In genomic region chr4:43559519-43560242, GRCm38 (mm10) we compare ENCODE assay signal across 8 mouse cellular contexts. TPM values are rescaled to one million over a fixed set of nuclear protein-coding genes. Genes with fewer than 3 reads are reported as not detected.
DNase-seq lines count a peak whose midpoint lies in the region; ATAC-seq and TF ChIP-seq lines count a peak whose summit lies in the region.

No protein-coding gene starts in this region.

- no peak overlapping the region; the same call in 1 of the 2 replicates for H3K9ac ChIP-seq in hindbrain, postnatal 0 days (replicated peaks; ENCODE audit: low read length)
- no peak overlapping the region; the same call in 1 of the 2 replicates for H3K9ac ChIP-seq in midbrain, embryonic 16.5 days (ENCODE audit: low read depth, low read length)

- TF ChIP-seq CTCF in kidney, adult 2 months (conservative IDR thresholded peaks at IDR 0.05; ENCODE audit: insufficient read depth, insufficient read length, low read depth, low read length) = no peak
- no peak for TF ChIP-seq CTCF in hindbrain, postnatal 0 days (IDR thresholded peaks at IDR 0.05; ENCODE audit: low read depth)

- WGBS in kidney, adult 2 months = 34% methylated on average over 13 of the region's 13 CpGs
- 83% methylated on average over 13 of the region's 13 CpGs for WGBS in hindbrain, postnatal 0 days
- 85% methylated on average over 13 of the region's 13 CpGs for WGBS in midbrain, embryonic 16.5 days

- peaks cover 36% of the 10 kb centered on the region for H3K4me1 ChIP-seq in kidney, adult 2 months (ENCODE audit: control insufficient read depth, insufficient read depth, low read length)
- H3K4me1 ChIP-seq in hindbrain, postnatal 0 days (ENCODE audit: insufficient read depth, low read length) = peaks cover 18% of the 10 kb centered on the region
- peaks cover 45% of the 10 kb centered on the region for H3K4me1 ChIP-seq in midbrain, embryonic 16.5 days (ENCODE audit: control insufficient read depth, insufficient read depth, low read length)

- peaks cover 1% of the 10 kb centered on the region; the same call in 1 of the 2 replicates for H3K36me3 ChIP-seq in kidney, adult 2 months (ENCODE audit: control insufficient read depth, insufficient read depth, low read length)
- H3K36me3 ChIP-seq in hindbrain, postnatal 0 days (ENCODE audit: insufficient read depth, low read length) = peaks cover 19% of the 10 kb centered on the region
- H3K36me3 ChIP-seq in midbrain, embryonic 16.5 days (ENCODE audit: control insufficient read depth, insufficient read depth, low read length) = peaks cover 10% of the 10 kb centered on the region

- no peak for ATAC-seq in hindbrain, postnatal 0 days
- ATAC-seq in midbrain, embryonic 16.5 days = no peak

- H3K27ac ChIP-seq in kidney, adult 2 months (ENCODE audit: insufficient read depth, low read depth, low read length) = peak overlapping the region; percentile 69
- H3K27ac ChIP-seq in hindbrain, postnatal 0 days = no peak overlapping the region
- H3K27ac ChIP-seq in midbrain, embryonic 16.5 days (ENCODE audit: low read length) = no peak overlapping the region

- H3K27me3 ChIP-seq in kidney, adult 2 months (replicated peaks; ENCODE audit: control insufficient read depth, insufficient read depth, low read length) = no peaks in the 10 kb centered on the region
- no peaks in the 10 kb centered on the region for H3K27me3 ChIP-seq in hindbrain, postnatal 0 days (ENCODE audit: insufficient read depth, low read length)
- H3K27me3 ChIP-seq in midbrain, embryonic 16.5 days (ENCODE audit: control insufficient read depth, insufficient read depth, low read depth, low read length) = no peaks in the 10 kb centered on the region

- H3K4me3 ChIP-seq in kidney, adult 2 months (ENCODE audit: insufficient read depth, low read depth, low read length) = peak overlapping the region; percentile 35
- no peak overlapping the region for H3K4me3 ChIP-seq in hindbrain, postnatal 0 days (ENCODE audit: low read length)
- H3K4me3 ChIP-seq in midbrain, embryonic 16.5 days (ENCODE audit: low read depth, low read length) = no peak overlapping the region

- no peak for DNase-seq in kidney, adult 2 months
- no peak for DNase-seq in kidney, adult 9 months
- peak; percentile 74 for DNase-seq in MEL-GATA-1-ER (ENCODE audit: extremely low read depth, low read depth)
- no peak for DNase-seq in hindbrain, postnatal 0 days (ENCODE audit: low spot score)
- no peak for DNase-seq in ovary, adult 18-20 months (ENCODE audit: low spot score)
- no peak for DNase-seq in adrenal gland, postnatal 25 days
- DNase-seq in adrenal gland, adult 8-10 months = no peak

- H3K9me3 ChIP-seq in hindbrain, postnatal 0 days (ENCODE audit: low read length) = no peaks in the 10 kb centered on the region
- H3K9me3 ChIP-seq in midbrain, embryonic 16.5 days (replicated peaks; ENCODE audit: control insufficient read depth, low read length, poor library complexity, severe bottlenecking) = no peaks in the 10 kb centered on the region

- no peak for TF ChIP-seq POLR2A in kidney, adult 2 months (IDR thresholded peaks at IDR 0.05; ENCODE audit: low read depth, low read length)

- peak overlapping the region; percentile 64; the same call in 1 of the 2 replicates for H3K4me2 ChIP-seq in hindbrain, postnatal 0 days (ENCODE audit: low read depth, low read length)
- peak overlapping the region; percentile 6; the same call in 1 of the 2 replicates for H3K4me2 ChIP-seq in midbrain, embryonic 16.5 days (ENCODE audit: low read length)

RNA-seq across cellular contexts. Expression of gene Creb3, which starts 2.5 kb away (rescaled TPM):
- 58.2 and 74.5 TPM in 2 replicates for polyA plus RNA-seq in kidney, adult 2 months (2012; rRNA removed)
- total RNA-seq in hindbrain, postnatal 0 days (2014; rRNA removed) = 40.1 and 75.9 TPM in 2 replicates
- polyA plus RNA-seq in hindbrain, postnatal 0 days (2015; fragmentation: Nextera tagmentation; extraction: Ambion mirVana) = 77.9 and 82.8 TPM in 2 replicates
- 83.4 and 83.7 TPM in 2 replicates for polyA plus RNA-seq in midbrain, embryonic 16.5 days (2015; fragmentation: Nextera tagmentation; extraction: Ambion mirVana)
- total RNA-seq in adrenal gland, postnatal 25 days (2021) = 111 and 172 TPM in 2 replicates
- total RNA-seq in adrenal gland, adult 8-10 months (2022) = 100 to 1,000 TPM; 141 to 201 (median 150) TPM

RNA-seq across cellular contexts. Expression of gene Tln1, which starts 2.8 kb away (rescaled TPM):
- polyA plus RNA-seq in kidney, adult 2 months (2012; rRNA removed) = 92.1 and 106 TPM in 2 replicates
- 43.0 and 51.0 TPM in 2 replicates for total RNA-seq in hindbrain, postnatal 0 days (2014; rRNA removed)
- 69.9 and 70.3 TPM in 2 replicates for polyA plus RNA-seq in hindbrain, postnatal 0 days (2015; fragmentation: Nextera tagmentation; extraction: Ambion mirVana)
- polyA plus RNA-seq in midbrain, embryonic 16.5 days (2015; fragmentation: Nextera tagmentation; extraction: Ambion mirVana) = 59.3 and 62.9 TPM in 2 replicates
- 229 and 303 TPM in 2 replicates for total RNA-seq in adrenal gland, postnatal 25 days (2021)
- 100 to 1,000 TPM; 249 to 319 (median 289) TPM for total RNA-seq in adrenal gland, adult 8-10 months (2022)

RNA-seq across cellular contexts. Expression of gene Rgp1, which starts 18.8 kb away (rescaled TPM):
- 41.2 and 46.9 TPM in 2 replicates for polyA plus RNA-seq in kidney, adult 2 months (2012; rRNA removed)
- total RNA-seq in hindbrain, postnatal 0 days (2014; rRNA removed) = 18.9 and 31.2 TPM in 2 replicates
- 11.5 and 13.5 TPM in 2 replicates for polyA plus RNA-seq in hindbrain, postnatal 0 days (2015; fragmentation: Nextera tagmentation; extraction: Ambion mirVana)
- 15.2 and 22.5 TPM in 2 replicates for polyA plus RNA-seq in midbrain, embryonic 16.5 days (2015; fragmentation: Nextera tagmentation; extraction: Ambion mirVana)
- total RNA-seq in adrenal gland, postnatal 25 days (2021) = 50.5 and 58.9 TPM in 2 replicates
- 10 to 100 TPM; 41.0 to 66.1 (median 56.9) TPM for total RNA-seq in adrenal gland, adult 8-10 months (2022)

RNA-seq across cellular contexts. Expression of gene Gba2, which starts 19.0 kb away (rescaled TPM):
- 12.2 and 13.9 TPM in 2 replicates for polyA plus RNA-seq in kidney, adult 2 months (2012; rRNA removed)
- total RNA-seq in hindbrain, postnatal 0 days (2014; rRNA removed) = 34.0 and 36.3 TPM in 2 replicates
- 45.4 and 47.6 TPM in 2 replicates for polyA plus RNA-seq in hindbrain, postnatal 0 days (2015; fragmentation: Nextera tagmentation; extraction: Ambion mirVana)
- polyA plus RNA-seq in midbrain, embryonic 16.5 days (2015; fragmentation: Nextera tagmentation; extraction: Ambion mirVana) = 61.3 and 61.9 TPM in 2 replicates
- 11.9 and 15.4 TPM in 2 replicates for total RNA-seq in adrenal gland, postnatal 25 days (2021)
- total RNA-seq in adrenal gland, adult 8-10 months (2022) = 10 to 100 TPM; 11.1 to 19.1 (median 15.7) TPM

RNA-seq across cellular contexts. Expression of gene Msmp, which starts 24.6 kb away (rescaled TPM):
- polyA plus RNA-seq in kidney, adult 2 months (2012; rRNA removed) = 2.9 and 4.7 TPM in 2 replicates
- total RNA-seq in hindbrain, postnatal 0 days (2014; rRNA removed) = not detected in 2 replicates
- polyA plus RNA-seq in hindbrain, postnatal 0 days (2015; fragmentation: Nextera tagmentation; extraction: Ambion mirVana) = 1.2 and 1.9 TPM in 2 replicates
- 1.1 TPM in 1 of 2 replicates, not detected in the other for polyA plus RNA-seq in midbrain, embryonic 16.5 days (2015; fragmentation: Nextera tagmentation; extraction: Ambion mirVana)
- 4.5 and 5.7 TPM in 2 replicates for total RNA-seq in adrenal gland, postnatal 25 days (2021)
- total RNA-seq in adrenal gland, adult 8-10 months (2022) = 1 to 10 TPM; 2.0 to 2.7 (median 2.4) TPM
